Mouse (Mus musculus) liver, embryonic 12.5 days (tissue): ENCODE measurements around the gene Iqch. TPM values are rescaled to one million over a fixed set of nuclear protein-coding genes. Genes with fewer than 3 reads are reported as not detected.

Experiments
- ATAC-seq: fragments of 200-750 bp; cut with Nextera tagmentation; 2 replicates; pipeline ENCODE4 v1.8.0; 2017; ENCODE audit warnings: moderate number of reproducible peaks, mild to moderate bottlenecking, moderate library complexity
- H3K27ac ChIP-seq: fragments of 300-500 bp; sonication (generic); 2 replicates; pipeline ENCODE4 v1.5.1; 2016; ENCODE audit warnings: mild to moderate bottlenecking
- H3K27me3 ChIP-seq: fragments of 300-500 bp; sonication (generic); replicated peaks from 2 replicates; pipeline ENCODE4 v1.6.1; 2016; ENCODE audit warnings: mild to moderate bottlenecking, moderate library complexity
- H3K36me3 ChIP-seq: fragments of 300-500 bp; sonication (generic); 2 replicates; pipeline ENCODE4 v1.6.1; 2016; ENCODE audit warnings: mild to moderate bottlenecking, moderate library complexity
- H3K4me1 ChIP-seq: fragments of 300-500 bp; sonication (generic); 2 replicates; pipeline ENCODE4 v1.6.1; 2016
- H3K4me2 ChIP-seq: fragments of 300-500 bp; sonication (generic); 2 replicates; pipeline ENCODE4 v1.6.1; 2016; ENCODE audit warnings: mild to moderate bottlenecking, moderate library complexity
- H3K4me3 ChIP-seq: fragments of 300-500 bp; sonication (generic); 2 replicates; pipeline ENCODE4 v1.5.1; 2016; ENCODE audit warnings: mild to moderate bottlenecking, moderate library complexity
- H3K9ac ChIP-seq: fragments of 300-500 bp; sonication (generic); 2 replicates; pipeline ENCODE4 v1.6.1; 2016; ENCODE audit warnings: mild to moderate bottlenecking, moderate library complexity
- H3K9me3 ChIP-seq: fragments of 300-500 bp; sonication (generic); replicated peaks from 2 replicates; pipeline ENCODE4 v1.6.1; 2016; ENCODE audit warnings: mild to moderate bottlenecking, moderate library complexity
- WGBS: fragments of 180-500 bp; shearing (Covaris S2); methylation state at CpG from one replicate; pipeline ENCODE4 v1.1.7; 2016; ENCODE audit not compliant: insufficient replicate concordance; 5-methylcytosine and 5-hydroxymethylcytosine counted together
- polyA plus RNA-seq: library from polyadenylated mRNA; unstranded; fragments of >200 nt; fragmentation: Nextera tagmentation; extraction: Ambion mirVana; gene quantifications from 2 replicates; pipeline ENCODE4 v1.2.1, GENCODE M21; 2016

The Iqch gene
- polyA plus RNA-seq, 1 experiment from 2014 or later = not detected

DNA sequence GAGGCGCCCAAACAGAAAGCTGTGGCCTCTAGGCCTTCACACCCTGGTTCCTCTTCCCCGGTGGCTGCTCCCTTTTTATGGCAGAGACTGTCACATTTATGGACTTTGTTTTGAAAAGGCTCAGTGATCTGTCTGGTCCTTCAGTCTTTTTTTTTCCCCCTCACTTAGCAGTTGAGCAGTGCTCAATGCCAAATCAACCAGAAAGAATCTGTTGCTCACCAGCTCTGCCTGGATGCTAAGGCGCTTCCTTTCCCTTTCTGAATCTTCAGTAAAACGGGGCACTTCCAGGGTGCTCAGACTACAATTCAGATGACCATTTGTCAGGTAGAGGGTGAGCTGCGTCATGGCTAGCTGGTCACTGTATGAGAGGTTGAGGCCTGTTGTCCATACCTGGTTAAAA lies 148.0 kb downstream of the Iqch start:
- H3K36me3 ChIP-seq = no peaks in the 10 kb centered on the region
- 64% methylated on average over 5 of the region's 5 CpGs for WGBS

DNA sequence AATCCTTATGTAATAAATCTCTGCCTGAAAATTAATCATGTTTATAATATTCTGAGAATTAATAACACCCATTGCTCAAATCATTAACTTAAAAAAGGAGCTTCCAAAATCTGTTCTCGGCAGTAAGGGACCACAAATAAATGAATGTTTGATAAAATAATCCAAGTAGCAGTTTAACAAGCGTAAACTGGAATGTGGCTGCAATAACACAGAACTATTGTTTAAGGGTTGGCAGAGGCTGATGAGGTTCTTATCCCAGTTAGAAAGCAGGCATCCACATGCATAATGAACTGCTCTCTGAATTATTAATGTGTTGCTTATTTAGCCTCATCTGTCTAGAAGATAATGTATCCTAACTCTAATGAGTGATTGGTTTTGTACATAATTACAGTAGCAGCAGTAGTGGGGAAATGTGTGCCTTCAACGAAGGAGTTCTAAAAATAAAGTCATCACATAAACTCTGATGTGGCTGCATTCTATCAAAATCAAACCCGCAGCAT lies 151.7 kb downstream of the Iqch start:
- Histone ChIP-seq H3K36me3 (no peaks in the 10 kb centered on the region), H3K27ac (no peak overlapping the region), H3K4me1 (no peaks in the 10 kb centered on the region), H3K9ac (no peak overlapping the region), H3K9me3 (no peaks in the 10 kb centered on the region), H3K4me2 (no peak overlapping the region), H3K4me3 (no peak overlapping the region), H3K27me3 (no peaks in the 10 kb centered on the region)
- WGBS = 57% methylated on average over 4 of the region's 4 CpGs
- ATAC-seq = no peak

More for the DNA sequence above, 148.0 kb downstream of the Iqch start:
- no peaks in the 10 kb centered on the region for H3K27me3 ChIP-seq
- no peak for ATAC-seq
- no peak overlapping the region for H3K4me2 ChIP-seq
- H3K4me1 ChIP-seq = no peaks in the 10 kb centered on the region
- no peak overlapping the region for H3K9ac ChIP-seq
- no peak overlapping the region for H3K27ac ChIP-seq
- H3K9me3 ChIP-seq = no peaks in the 10 kb centered on the region
- H3K4me3 ChIP-seq = no peak overlapping the region

GRCm38 (mm10) chr9:63443695-63444094 lies 158.6 kb downstream of the Iqch start:
- Histone ChIP-seq H3K36me3 (no peaks in the 10 kb centered on the region), H3K9ac (no peak overlapping the region)

GRCm38 (mm10) chr9:63430652-63431051 lies 171.6 kb downstream of the Iqch start:
- H3K4me1 ChIP-seq = no peaks in the 10 kb centered on the region
- no peak for ATAC-seq
- H3K4me2 ChIP-seq = no peak overlapping the region
- no peaks in the 10 kb centered on the region for H3K9me3 ChIP-seq
- no peaks in the 10 kb centered on the region for H3K27me3 ChIP-seq
- 66% methylated on average over 1 of the region's 1 CpGs for WGBS
- H3K9ac ChIP-seq = no peak overlapping the region
- H3K36me3 ChIP-seq = no peaks in the 10 kb centered on the region
- H3K4me3 ChIP-seq = no peak overlapping the region
- H3K27ac ChIP-seq = no peak overlapping the region

More at GRCm38 (mm10) chr9:63443695-63444094, 158.6 kb downstream of the Iqch start:
- no peak overlapping the region for H3K27ac ChIP-seq
- no peak overlapping the region for H3K4me2 ChIP-seq
- no peak overlapping the region for H3K4me3 ChIP-seq
- ATAC-seq = no peak
- WGBS = 64% methylated on average over 6 of the region's 6 CpGs
- H3K4me1 ChIP-seq = no peaks in the 10 kb centered on the region; the same call in 1 of the 2 replicates
- H3K27me3 ChIP-seq = 0 out of 2 replicates have a peak, but pooled peaks cover 10% of the 10 kb centered on the region
- H3K9me3 ChIP-seq = no peaks in the 10 kb centered on the region

GRCm38 (mm10) chr9:63421096-63421736 lies 181.1 kb downstream of the Iqch start:
- H3K27me3 ChIP-seq = no peaks in the 10 kb centered on the region
- no peaks in the 10 kb centered on the region for H3K9me3 ChIP-seq
- ATAC-seq = no peak
- H3K4me2 ChIP-seq = no peak overlapping the region
- H3K4me1 ChIP-seq = no peaks in the 10 kb centered on the region
- WGBS = 64% methylated on average over 9 of the region's 9 CpGs
- H3K9ac ChIP-seq = no peak overlapping the region
- no peaks in the 10 kb centered on the region for H3K36me3 ChIP-seq
- no peak overlapping the region for H3K27ac ChIP-seq
- no peak overlapping the region for H3K4me3 ChIP-seq

DNA sequence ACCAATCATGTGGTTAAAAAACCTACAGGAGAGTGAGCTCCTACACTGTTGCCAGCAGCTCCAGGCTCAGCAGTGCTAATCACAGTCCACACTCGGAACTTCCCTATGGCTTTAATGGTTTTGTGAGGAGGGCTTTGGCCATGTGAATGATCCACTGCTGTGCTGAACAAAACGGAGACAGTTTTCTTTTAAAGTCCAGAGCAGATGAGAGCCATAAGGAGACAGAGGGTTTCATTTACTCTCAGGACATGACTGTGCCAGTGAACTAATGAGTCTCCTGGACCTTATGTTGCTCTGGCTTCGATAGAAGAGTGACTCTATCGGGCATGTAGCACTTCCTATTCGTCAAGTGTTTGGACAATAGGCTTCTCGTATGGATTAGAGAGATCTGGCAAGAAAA lies 181.9 kb downstream of the Iqch start:
- ATAC-seq = no peak
- H3K4me1 ChIP-seq = no peaks in the 10 kb centered on the region
- H3K9ac ChIP-seq = no peak overlapping the region
- H3K9me3 ChIP-seq = no peaks in the 10 kb centered on the region
- no peak overlapping the region for H3K4me2 ChIP-seq
- no peaks in the 10 kb centered on the region for H3K27me3 ChIP-seq
- H3K4me3 ChIP-seq = no peak overlapping the region
- 65% methylated on average over 6 of the region's 6 CpGs for WGBS
- no peak overlapping the region for H3K27ac ChIP-seq
- no peaks in the 10 kb centered on the region for H3K36me3 ChIP-seq

DNA sequence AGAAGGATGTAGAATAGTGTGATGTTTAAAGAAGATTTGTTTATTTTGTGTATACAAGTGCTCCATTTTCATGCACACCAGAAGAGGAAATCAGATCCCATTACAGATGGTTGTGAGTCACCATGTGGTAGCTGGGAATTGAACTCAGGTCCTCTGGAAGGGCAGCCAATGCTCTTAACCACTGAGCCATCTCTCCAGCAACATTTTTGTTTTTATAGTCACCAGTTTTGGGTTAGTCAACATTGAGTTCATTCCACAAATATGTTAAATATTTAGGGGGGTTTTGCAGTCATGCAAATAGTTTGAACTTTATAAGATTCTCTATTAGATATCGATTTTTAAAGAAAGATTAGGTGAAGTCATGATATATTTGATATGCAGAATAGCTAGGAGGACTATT lies 202.1 kb downstream of the Iqch start:
- H3K4me2 ChIP-seq = peak overlapping the region; percentile 95; the same call in 1 of the 2 replicates
- peaks cover 22% of the 10 kb centered on the region for H3K4me1 ChIP-seq
- no peaks in the 10 kb centered on the region for H3K9me3 ChIP-seq
- 73% methylated on average over 1 of the region's 1 CpGs for WGBS
- no peaks in the 10 kb centered on the region for H3K36me3 ChIP-seq
- no peaks in the 10 kb centered on the region for H3K27me3 ChIP-seq
- no peak for ATAC-seq
- H3K27ac ChIP-seq = no peak overlapping the region
- H3K4me3 ChIP-seq = no peak overlapping the region
- H3K9ac ChIP-seq = no peak overlapping the region

GRCm38 (mm10) chr9:63399463-63399815 lies 202.9 kb downstream of the Iqch start:
- peak; percentile 40 for ATAC-seq
- Histone ChIP-seq H3K4me3 (peak overlapping the region; percentile 85), H3K27ac (peak overlapping the region; percentile 91), H3K9ac (peak overlapping the region; percentile 91), H3K9me3 (no peaks in the 10 kb centered on the region), H3K36me3 (no peaks in the 10 kb centered on the region), H3K4me1 (peaks cover 22% of the 10 kb centered on the region), H3K27me3 (no peaks in the 10 kb centered on the region), H3K4me2 (peak overlapping the region; percentile 95)
- 3% methylated on average over 8 of the region's 8 CpGs for WGBS

GRCm38 (mm10) chr9:63398611-63399462 lies 203.5 kb downstream of the Iqch start, which contains the start of gene 2300009A05Rik:
TSS of gene 2300009A05Rik (minus strand) at chr9:63399246.
- under 1% methylated on average over 74 of the region's 74 CpGs for WGBS

DNA sequence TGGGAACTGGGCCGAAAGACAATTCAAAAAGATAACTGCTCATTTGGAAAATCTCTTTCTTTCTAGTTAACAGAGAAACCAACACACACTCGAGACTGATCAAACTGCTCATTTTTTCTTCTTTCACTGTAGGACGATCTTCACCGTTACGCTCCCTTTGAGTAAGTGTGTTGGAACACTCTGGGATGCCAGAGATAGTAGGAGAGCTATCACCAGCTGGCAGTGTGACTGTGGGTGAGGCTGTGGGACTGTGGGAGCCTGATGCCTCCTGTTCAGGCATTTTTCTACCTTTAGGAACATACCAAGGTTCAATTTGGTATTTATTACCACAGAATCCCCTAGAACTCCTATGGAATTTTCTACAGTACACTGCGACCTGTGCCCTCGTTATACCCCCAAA lies 206.7 kb downstream of the Iqch start:
- Histone ChIP-seq H3K4me3 (no peak overlapping the region), H3K27me3 (no peaks in the 10 kb centered on the region), H3K4me1 (peaks cover 22% of the 10 kb centered on the region), H3K27ac (no peak overlapping the region), H3K9ac (no peak overlapping the region), H3K9me3 (no peaks in the 10 kb centered on the region), H3K4me2 (no peak overlapping the region), H3K36me3 (no peaks in the 10 kb centered on the region)
- 76% methylated on average over 7 of the region's 7 CpGs for WGBS
- no peak for ATAC-seq

More at GRCm38 (mm10) chr9:63398611-63399462, 203.5 kb downstream of the Iqch start, which contains the start of gene 2300009A05Rik:
- Histone ChIP-seq H3K4me1 (peaks cover 22% of the 10 kb centered on the region), H3K27ac (peak within 1 kb of the TSS; percentile 91), H3K27me3 (no peaks in the 10 kb centered on the region), H3K9me3 (no peaks in the 10 kb centered on the region), H3K36me3 (no peaks in the 10 kb centered on the region), H3K4me2 (peak within 1 kb of the TSS; percentile 95), H3K4me3 (peak within 1 kb of the TSS; percentile 85), H3K9ac (peak within 1 kb of the TSS; percentile 91)
- ATAC-seq = peak; percentile 99

DNA sequence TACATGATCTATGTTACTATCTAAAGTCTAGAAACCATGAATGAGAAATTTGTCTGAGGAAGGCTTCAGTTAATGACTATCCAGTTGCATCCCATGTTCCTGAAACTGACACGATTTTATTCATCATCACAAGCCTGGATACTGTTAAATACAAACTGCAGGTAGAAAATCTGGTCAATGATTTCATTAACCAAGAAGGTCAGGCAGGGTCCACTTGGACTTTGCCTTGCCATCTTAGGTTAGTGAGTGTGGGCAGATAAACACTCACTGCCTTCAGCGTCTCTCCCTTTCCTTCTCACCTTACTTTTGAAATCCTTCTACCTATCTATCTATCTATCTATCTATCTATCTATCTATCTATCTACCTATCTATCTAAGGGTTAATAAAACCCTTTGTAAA lies 211.0 kb downstream of the Iqch start:
- no peaks in the 10 kb centered on the region for H3K36me3 ChIP-seq
- no peak overlapping the region for H3K4me3 ChIP-seq
- H3K27ac ChIP-seq = no peak overlapping the region
- H3K27me3 ChIP-seq = no peaks in the 10 kb centered on the region
- H3K9ac ChIP-seq = no peak overlapping the region
- no peaks in the 10 kb centered on the region for H3K9me3 ChIP-seq
- 52% methylated on average over 2 of the region's 2 CpGs for WGBS
- no peak overlapping the region for H3K4me2 ChIP-seq
- peaks cover 7% of the 10 kb centered on the region for H3K4me1 ChIP-seq
- ATAC-seq = no peak

DNA sequence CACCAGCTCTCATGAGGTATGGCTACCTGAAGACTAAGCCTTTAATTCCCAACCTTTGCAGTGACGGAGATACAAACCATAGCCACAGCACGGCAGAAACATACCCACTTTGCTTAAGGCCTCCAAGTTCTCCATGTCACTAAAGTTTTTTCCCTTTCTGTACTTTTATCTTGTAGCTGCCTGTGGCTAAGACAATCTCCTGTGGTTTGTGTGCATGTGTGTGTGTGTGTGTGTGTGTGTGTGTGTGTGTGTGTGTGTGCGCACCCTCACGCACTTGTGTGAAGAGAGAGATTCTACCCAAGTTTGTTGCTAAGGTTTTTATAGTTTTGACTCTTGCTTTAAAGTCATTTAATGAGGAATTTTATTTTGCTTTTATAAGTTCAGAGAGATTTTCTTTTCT lies 219.5 kb downstream of the Iqch start:
- no peak overlapping the region for H3K4me3 ChIP-seq
- H3K4me2 ChIP-seq = no peak overlapping the region
- 65% methylated on average over 4 of the region's 4 CpGs for WGBS
- H3K9ac ChIP-seq = no peak overlapping the region
- peaks cover 14% of the 10 kb centered on the region for H3K4me1 ChIP-seq
- H3K36me3 ChIP-seq = no peaks in the 10 kb centered on the region
- no peak for ATAC-seq
- no peaks in the 10 kb centered on the region for H3K9me3 ChIP-seq
- no peaks in the 10 kb centered on the region for H3K27me3 ChIP-seq
- no peak overlapping the region for H3K27ac ChIP-seq
